In genomic region chr15:8279929-8280610, GRCm38 (mm10) we compare ENCODE assay signal across 8 mouse cellular contexts.
DNase-seq lines count a peak whose midpoint lies in the region; ATAC-seq and TF ChIP-seq lines count a peak whose summit lies in the region.

No protein-coding gene starts in this region.

- TF ChIP-seq POLR2A in spleen, adult 2 months (IDR thresholded peaks at IDR 0.05; ENCODE audit: low read depth, low read length) = no peak
- TF ChIP-seq POLR2A in kidney, adult 2 months (IDR thresholded peaks at IDR 0.05; ENCODE audit: low read depth, low read length) = no peak

- no peak overlapping the region for H3K9ac ChIP-seq in lung, embryonic 15.5 days

- DNase-seq in spleen, adult 2 months (ENCODE audit: low read depth in 1 of 2, low spot score in 2 of 2) = no peak
- no peak for DNase-seq in spleen, postnatal 14 days (ENCODE audit: low spot score in 2 of 2)
- DNase-seq in cerebellum, postnatal 10 days = peak; percentile 70 to 80
- peak; percentile 22 for DNase-seq in heart, adult 8-10 months (ENCODE audit: low spot score)
- peak; percentile 82 for DNase-seq in kidney, adult 2 months
- peak; percentile 7 for DNase-seq in ovary, postnatal 10 days (ENCODE audit: low spot score)
- no peak for DNase-seq in left cerebral cortex, adult 2 months (ENCODE audit: extremely low spot score in 1 of 2, low spot score in 2 of 2)

- no peaks in the 10 kb centered on the region for H3K4me1 ChIP-seq in spleen, adult 2 months (ENCODE audit: control insufficient read depth, insufficient read depth, insufficient read length)
- H3K4me1 ChIP-seq in kidney, adult 2 months (ENCODE audit: control insufficient read depth, insufficient read depth, low read length) = no peaks in the 10 kb centered on the region
- no peaks in the 10 kb centered on the region for H3K4me1 ChIP-seq in lung, embryonic 15.5 days

- intact Hi-C loops in left cerebral cortex, adult 2 months (cut with DNase I) = no loop called here

- no peaks in the 10 kb centered on the region for H3K9me3 ChIP-seq in lung, embryonic 15.5 days

- peak; percentile 87; the same call in 1 of the 2 replicates for ATAC-seq in lung, embryonic 15.5 days (ENCODE audit: borderline replicate concordance, extremely low read depth, low FRiP score, low TSS enrichment)

- peak overlapping the region; percentile 73 for H3K4me2 ChIP-seq in lung, embryonic 15.5 days

- H3K27ac ChIP-seq in spleen, adult 2 months (ENCODE audit: insufficient read depth, low read length) = no peak overlapping the region
- no peak overlapping the region for H3K27ac ChIP-seq in kidney, adult 2 months (ENCODE audit: insufficient read depth, low read depth, low read length)
- H3K27ac ChIP-seq in lung, embryonic 15.5 days = no peak overlapping the region
- H3K27ac ChIP-seq in left cerebral cortex, adult 2 months = no peak overlapping the region

- no peaks in the 10 kb centered on the region for H3K27me3 ChIP-seq in spleen, adult 2 months (ENCODE audit: control insufficient read depth, insufficient read depth, low read length)
- no peaks in the 10 kb centered on the region for H3K27me3 ChIP-seq in kidney, adult 2 months (replicated peaks; ENCODE audit: control insufficient read depth, insufficient read depth, low read length)
- no peaks in the 10 kb centered on the region for H3K27me3 ChIP-seq in lung, embryonic 15.5 days

- WGBS in spleen, adult 2 months = 28% methylated on average over 20 of the region's 20 CpGs
- WGBS in kidney, adult 2 months = 18% methylated on average over 20 of the region's 20 CpGs
- 37% methylated on average over 20 of the region's 20 CpGs for WGBS in lung, embryonic 15.5 days

- TF ChIP-seq CTCF in spleen, adult 2 months (IDR thresholded peaks at IDR 0.05; ENCODE audit: extremely low read depth, insufficient read depth, insufficient read length, insufficient replicate concordance) = no peak
- TF ChIP-seq CTCF in kidney, adult 2 months (conservative IDR thresholded peaks at IDR 0.05; ENCODE audit: insufficient read depth, insufficient read length, low read depth, low read length) = no peak
- TF ChIP-seq CTCF in left cerebral cortex, adult 2 months (IDR thresholded peaks at IDR 0.05) = no peak

- H3K4me3 ChIP-seq in spleen, adult 2 months (ENCODE audit: extremely low read depth, insufficient read depth, insufficient read length) = peak overlapping the region; percentile 57
- H3K4me3 ChIP-seq in kidney, adult 2 months (ENCODE audit: insufficient read depth, low read depth, low read length) = peak overlapping the region; percentile 55
- peak overlapping the region; percentile 48 for H3K4me3 ChIP-seq in lung, embryonic 15.5 days
- H3K4me3 ChIP-seq in left cerebral cortex, adult 2 months = no peak overlapping the region

- no peaks in the 10 kb centered on the region for H3K36me3 ChIP-seq in spleen, adult 2 months (ENCODE audit: control insufficient read depth, insufficient read depth, low read length)
- no peaks in the 10 kb centered on the region for H3K36me3 ChIP-seq in kidney, adult 2 months (ENCODE audit: control insufficient read depth, insufficient read depth, low read length)
- no peaks in the 10 kb centered on the region for H3K36me3 ChIP-seq in lung, embryonic 15.5 days

Comparison
In these comparisons a context has a peak if more than half of its experiments do, and no peak if none do; other contexts are left out.
1. DNase-seq: peak in cerebellum, postnatal 10 days (2 of 2), heart, adult 8-10 months (single experiment), kidney, adult 2 months (single experiment) and ovary, postnatal 10 days (single experiment); none in spleen, adult 2 months (0 of 2), spleen, postnatal 14 days (0 of 2) and left cerebral cortex, adult 2 months (0 of 2).